Mouse (Mus musculus): ENCODE measurements at regions not wholly inside any gene's neighbourhood (a gene's known extent, or its start where the extent isn't known, plus 50 kb on each side); places are given as distances from the start of the nearest gene placed in this dataset.

DNA sequence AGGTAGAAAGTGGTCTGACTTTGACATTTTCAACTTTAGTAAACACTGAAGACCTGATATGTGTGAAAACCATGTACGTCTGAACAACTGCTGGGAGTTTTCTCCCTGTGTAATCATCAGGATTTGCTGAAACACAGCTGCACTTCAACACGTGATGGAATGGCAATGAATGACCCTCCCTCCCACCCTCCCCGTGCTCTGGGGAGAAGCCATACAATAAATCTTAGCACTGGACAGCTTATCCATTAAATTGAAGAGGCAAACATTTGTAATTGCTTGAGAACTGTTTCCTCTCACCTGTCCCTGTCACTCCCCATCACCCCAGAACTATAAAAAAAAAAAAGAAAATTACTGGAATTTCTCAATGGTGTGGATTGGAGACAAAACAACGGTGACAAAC is 159.1 kb downstream of the Calcrl start:
- DNase-seq (ENCODE audit: low read depth) = no peak

DNA sequence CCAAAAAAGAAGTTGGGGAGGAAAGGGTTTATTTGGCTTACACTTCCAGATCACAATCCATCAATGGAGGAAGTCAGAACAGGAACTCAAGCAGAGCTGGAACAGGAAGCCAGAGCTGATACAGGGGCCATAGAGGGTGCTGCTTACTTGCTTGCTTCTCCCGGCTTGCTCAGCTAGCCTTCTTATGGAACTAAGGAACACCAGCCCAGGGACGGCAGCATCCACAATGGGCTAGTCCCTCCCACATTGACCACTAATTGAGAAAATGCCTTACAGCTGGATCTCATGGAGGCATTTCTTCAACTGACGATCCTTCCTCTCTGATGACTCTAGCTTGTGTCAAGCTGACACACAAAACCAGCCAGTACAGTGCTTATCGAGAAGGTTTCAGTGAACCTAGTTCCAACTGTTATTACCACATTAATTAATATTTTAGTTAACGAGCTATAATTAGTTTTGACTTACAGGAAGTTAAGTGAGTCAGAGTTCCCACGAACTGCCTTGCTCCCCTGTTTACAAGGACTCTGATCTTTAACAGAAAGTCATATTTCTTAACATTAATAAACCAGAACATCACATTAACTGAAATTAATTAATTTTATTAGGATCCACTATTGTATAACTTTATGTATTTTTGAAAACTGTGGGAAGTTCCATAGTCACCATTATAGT is 158.2 kb downstream of the Calcrl start:
- no peak for DNase-seq (ENCODE audit: low read depth)

DNA sequence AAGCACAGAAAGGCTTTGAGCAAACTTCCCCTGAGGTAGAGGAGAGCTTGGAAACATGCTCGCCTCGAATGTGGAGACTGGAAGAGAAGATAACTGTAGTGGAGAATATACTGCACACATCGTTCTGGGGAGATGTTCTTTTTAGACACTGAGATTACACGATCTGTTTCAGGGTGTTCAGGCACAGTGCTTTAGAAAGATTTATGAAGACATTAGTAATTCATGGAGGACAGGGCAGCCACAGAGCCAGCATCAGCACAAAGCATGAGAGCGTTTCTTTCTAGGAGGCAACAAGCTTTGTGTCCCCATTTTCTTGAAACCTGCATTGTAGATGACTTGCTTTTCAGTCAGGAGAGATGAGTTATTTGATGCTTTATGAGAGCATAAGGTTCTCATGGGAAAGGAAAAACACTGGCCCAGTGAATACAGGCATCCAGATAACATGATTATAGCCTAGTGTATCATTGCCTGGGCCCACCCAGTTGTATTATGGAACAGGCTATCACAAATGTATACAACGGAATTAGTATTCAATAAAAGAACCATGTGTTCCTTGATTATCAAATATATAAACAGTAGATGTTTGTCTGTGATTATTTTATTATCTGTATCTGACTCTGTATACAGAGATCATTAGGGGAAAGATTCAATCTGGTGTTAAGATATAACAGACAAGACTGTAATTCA is 151.0 kb downstream of the Calcrl start:
- no peak for DNase-seq (ENCODE audit: low read depth)

DNA sequence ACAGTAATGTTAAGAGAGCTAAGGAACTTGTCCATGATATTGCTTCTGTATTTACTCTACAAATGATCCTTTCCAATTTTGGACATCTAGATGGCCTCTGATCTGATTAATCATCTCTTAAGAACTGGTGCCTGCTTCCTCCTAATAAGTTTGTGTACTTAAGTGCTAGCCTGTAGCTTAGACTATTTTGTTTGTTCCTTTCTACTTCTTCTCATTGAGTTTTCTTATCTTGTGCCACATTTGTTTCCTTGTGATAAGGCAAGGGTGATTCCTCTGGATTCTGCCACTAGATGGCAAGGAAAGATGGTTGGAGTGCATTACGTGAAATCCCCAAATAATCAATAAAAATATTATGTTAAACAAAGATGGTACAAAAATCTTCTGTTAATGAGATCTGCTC is 148.0 kb downstream of the Calcrl start:
- no peak for DNase-seq (ENCODE audit: low read depth)
